Mouse (Mus musculus) hindbrain, postnatal 0 days (tissue): ENCODE measurements around the gene Hecw2. TPM values are rescaled to one million over a fixed set of nuclear protein-coding genes. Genes with fewer than 3 reads are reported as not detected.
A peak's percentile ranks its signal among the peaks of the same experiment; 100 is the strongest.

Experiments
- ATAC-seq: fragments of 200-750 bp; cut with Nextera tagmentation; 2 replicates; pipeline ENCODE4 v1.8.0; 2017; ENCODE audit warnings: mild to moderate bottlenecking, moderate TSS enrichment, moderate library complexity
- DNase-seq: peaks from one replicate; pipeline ENCODE4 v3.0.0-alpha.2; 2015; ENCODE audit warnings: low spot score
- H3K27ac ChIP-seq: fragments of 300-500 bp; sonication (generic); 2 replicates; pipeline ENCODE4 v1.5.1; 2014; ENCODE audit warnings: mild to moderate bottlenecking
- H3K27me3 ChIP-seq: fragments of 300-500 bp; sonication (generic); 2 replicates; pipeline ENCODE4 v1.6.1; 2014; ENCODE audit warnings: low read length, mixed read lengths; ENCODE audit not compliant: insufficient read depth
- H3K36me3 ChIP-seq: fragments of 300-500 bp; sonication (generic); 2 replicates; pipeline ENCODE4 v1.6.1; 2014; ENCODE audit warnings: low read length, mixed read lengths; ENCODE audit not compliant: insufficient read depth
- H3K4me1 ChIP-seq: fragments of 300-500 bp; sonication (generic); 2 replicates; pipeline ENCODE4 v1.6.1; 2014; ENCODE audit warnings: antibody characterized with exemption, low read length, mixed read lengths; ENCODE audit not compliant: insufficient read depth
- H3K4me2 ChIP-seq: fragments of 300-500 bp; sonication (generic); 2 replicates; pipeline ENCODE4 v1.6.1; 2014; ENCODE audit warnings: low read depth, mild to moderate bottlenecking, low read length, moderate library complexity, mixed read lengths
- H3K4me3 ChIP-seq: fragments of 300-500 bp; sonication (generic); 2 replicates; pipeline ENCODE4 v1.5.1; 2014; ENCODE audit warnings: low read length
- H3K9ac ChIP-seq: fragments of 300-500 bp; sonication (generic); replicated peaks from 2 replicates; pipeline ENCODE4 v1.6.1; 2014; ENCODE audit warnings: mild to moderate bottlenecking, low read length, moderate library complexity, mixed read lengths
- H3K9me3 ChIP-seq: fragments of 300-500 bp; sonication (generic); 2 replicates; pipeline ENCODE4 v1.6.1; 2016; ENCODE audit warnings: low read length, mixed read lengths
- CTCF ChIP-seq: IDR thresholded peaks from 2 replicates; pipeline ENCODE4 v1.5.1; 2016; ENCODE audit warnings: antibody characterized with exemption, control low read depth, low read depth
- WGBS: fragments of 180-500 bp; shearing (Covaris S2); extraction: QIAGEN DNeasy Blood & Tissue Kit; methylation state at CpG from one replicate; pipeline ENCODE4 v1.1.7; 2014; 5-methylcytosine and 5-hydroxymethylcytosine counted together
- polyA plus RNA-seq: library from polyadenylated mRNA; unstranded; fragments of >200 nt; fragmentation: Nextera tagmentation; extraction: Ambion mirVana; gene quantifications from 2 replicates; pipeline ENCODE4 v1.2.1, GENCODE M21; 2015
- total RNA-seq: library from RNA; depleted of rRNA; stranded (reverse); fragments of >200 nt; gene quantifications from 2 replicates; pipeline ENCODE4 v1.2.3, GENCODE M21; 2014

Gene Hecw2
- total and polyA plus RNA-seq, 2 experiments from 2014 or later, result 6.3 to 21.1 TPM

GRCm38 (mm10) chr1:53820041-53820632 is 374.8 kb downstream of the Hecw2 start:
- Histone ChIP-seq H3K9ac (no peak overlapping the region), H3K4me1 (peaks cover 11% of the 10 kb centered on the region), H3K36me3 (no peaks in the 10 kb centered on the region), H3K9me3 (no peaks in the 10 kb centered on the region), H3K27me3 (no peaks in the 10 kb centered on the region), H3K27ac (no peak overlapping the region), H3K4me3 (no peak overlapping the region), H3K4me2 (no peak overlapping the region)
- TF ChIP-seq CTCF, result no peak
- DNase-seq (no peak), ATAC-seq (no peak)
- 57% methylated on average over 5 of the region's 5 CpGs for WGBS

GRCm38 (mm10) chr1:53818072-53818862 is 376.7 kb downstream of the Hecw2 start:
- Histone ChIP-seq H3K4me3 (no peak overlapping the region), H3K27me3 (no peaks in the 10 kb centered on the region), H3K4me1 (peaks cover 3% of the 10 kb centered on the region; the same call in 1 of the 2 replicates), H3K36me3 (no peaks in the 10 kb centered on the region), H3K9me3 (no peaks in the 10 kb centered on the region), H3K27ac (no peak overlapping the region), H3K4me2 (no peak overlapping the region), H3K9ac (no peak overlapping the region)
- ATAC-seq, result no peak
- 51% methylated on average over 3 of the region's 3 CpGs for WGBS
- no peak for DNase-seq
- TF ChIP-seq CTCF, result no peak

GRCm38 (mm10) chr1:53816353-53816752 is 378.6 kb downstream of the Hecw2 start:
- H3K4me2 ChIP-seq, result no peak overlapping the region
- no peak overlapping the region for H3K4me3 ChIP-seq
- H3K27ac ChIP-seq, result no peak overlapping the region
- ATAC-seq (no peak), DNase-seq (no peak)
- 80% methylated on average over 2 of the region's 2 CpGs for WGBS
- H3K4me1 ChIP-seq, result no peaks in the 10 kb centered on the region
- TF ChIP-seq CTCF, result no peak
- H3K27me3 ChIP-seq, result no peaks in the 10 kb centered on the region
- H3K9me3 ChIP-seq, result no peaks in the 10 kb centered on the region
- H3K9ac ChIP-seq, result no peak overlapping the region
- H3K36me3 ChIP-seq, result peaks cover 2% of the 10 kb centered on the region; the same call in 1 of the 2 replicates

GRCm38 (mm10) chr1:53814077-53814705 is 380.8 kb downstream of the Hecw2 start:
- H3K4me3 ChIP-seq, result no peak overlapping the region
- no peaks in the 10 kb centered on the region for H3K27me3 ChIP-seq
- H3K9me3 ChIP-seq, result no peaks in the 10 kb centered on the region
- ATAC-seq (no peak; the same call in 1 of the 2 replicates), DNase-seq (peak; percentile 28)
- no peak overlapping the region for H3K9ac ChIP-seq
- H3K4me2 ChIP-seq, result no peak overlapping the region
- no peak overlapping the region for H3K27ac ChIP-seq
- WGBS, result 43% methylated on average over 2 of the region's 2 CpGs
- peaks cover 4% of the 10 kb centered on the region; the same call in 1 of the 2 replicates for H3K36me3 ChIP-seq
- H3K4me1 ChIP-seq, result no peaks in the 10 kb centered on the region
- no peak for TF ChIP-seq CTCF

DNA sequence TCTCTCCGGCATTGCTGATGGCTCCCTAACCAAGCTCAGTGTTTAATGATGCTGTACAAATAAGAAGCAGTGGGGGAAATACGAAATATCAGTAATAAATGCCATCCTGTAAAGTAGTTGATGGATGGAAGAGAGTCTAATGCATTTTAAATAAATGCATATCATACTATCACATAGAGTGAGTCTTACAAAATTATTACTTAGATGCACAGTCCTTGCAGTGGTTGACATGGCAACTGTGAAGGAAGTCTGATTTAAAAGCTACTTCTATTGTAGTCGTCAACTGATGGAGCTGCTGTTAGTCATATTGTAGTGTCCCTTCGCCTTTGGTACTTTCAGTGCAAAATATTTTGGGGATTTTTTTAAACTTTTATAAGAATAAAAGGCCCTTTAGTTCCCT is 383.0 kb downstream of the Hecw2 start:
- no peak for ATAC-seq
- no peaks in the 10 kb centered on the region for H3K27me3 ChIP-seq

GRCm38 (mm10) chr1:53808229-53808628 is 386.7 kb downstream of the Hecw2 start:
- no peak overlapping the region for H3K4me3 ChIP-seq
- 81% methylated on average over 2 of the region's 2 CpGs for WGBS
- no peak for DNase-seq
- no peaks in the 10 kb centered on the region for H3K4me1 ChIP-seq
- H3K27ac ChIP-seq, result no peak overlapping the region
- peaks cover 4% of the 10 kb centered on the region; the same call in 1 of the 2 replicates for H3K36me3 ChIP-seq
- no peak overlapping the region for H3K4me2 ChIP-seq
- no peak overlapping the region for H3K9ac ChIP-seq
- no peaks in the 10 kb centered on the region for H3K9me3 ChIP-seq
- no peaks in the 10 kb centered on the region for H3K27me3 ChIP-seq
- ATAC-seq, result no peak
- no peak for TF ChIP-seq CTCF

More for the DNA sequence above, 383.0 kb downstream of the Hecw2 start:
- no peak for DNase-seq
- Histone ChIP-seq H3K36me3 (peaks cover 4% of the 10 kb centered on the region; the same call in 1 of the 2 replicates), H3K27ac (no peak overlapping the region), H3K4me2 (no peak overlapping the region), H3K4me3 (no peak overlapping the region), H3K4me1 (no peaks in the 10 kb centered on the region), H3K9me3 (no peaks in the 10 kb centered on the region), H3K9ac (no peak overlapping the region)
- WGBS, result 83% methylated on average over 4 of the region's 4 CpGs
- TF ChIP-seq CTCF, result no peak
